Mouse (Mus musculus): ENCODE measurements around the gene Leng8.

- TF ChIP-seq CTCF (IDR thresholded peaks at IDR 0.05; ENCODE audit: low read depth, low read length) (no peak), GATA1 (IDR thresholded peaks at IDR 0.05; ENCODE audit: borderline replicate concordance, low read length) (no peak), TAL1 (conservative IDR thresholded peaks at IDR 0.05; ENCODE audit: low read depth, low read length) (no peak), POLR2AphosphoS5 (IDR thresholded peaks at IDR 0.05; ENCODE audit: insufficient replicate concordance, low read depth, low read length) (no peak), GATA2 (IDR thresholded peaks at IDR 0.05; ENCODE audit: borderline replicate concordance, low read depth, low read length) (no peak)
Observed at GRCm38 (mm10) chr7:4119976-4120921, 16.6 kb upstream of the Leng8 start.
